Comparison of ENCODE assay signal across 21 mouse cellular contexts in genomic region chr4:10692860-10693259, GRCm38 (mm10).
A peak's percentile ranks its signal among the peaks of the same experiment; 100 is the strongest.
DNase-seq lines count a peak whose midpoint lies in the region; ATAC-seq and TF ChIP-seq lines count a peak whose summit lies in the region.
"Had no signal": no experiment of that assay in that cellular context is flagged by ENCODE, and none has a peak within 500 bp of the region (broad histone marks: within the 10 kb centered on the region; RNA-seq: fewer than 3 reads in every experiment).

No protein-coding gene starts in this region.

- H3K36me3 ChIP-seq in lung, embryonic 16.5 days (ENCODE audit: control insufficient read depth, insufficient read depth, low read length) = no peaks in the 10 kb centered on the region
- no peaks in the 10 kb centered on the region for H3K36me3 ChIP-seq in intestine, postnatal 0 days (ENCODE audit: control insufficient read depth, insufficient read depth)
- no peaks in the 10 kb centered on the region for H3K36me3 ChIP-seq in liver, embryonic 14.5 days (replicated peaks; ENCODE audit: control insufficient read depth, insufficient read depth, low read depth)
- H3K36me3 ChIP-seq in stomach, embryonic 16.5 days (ENCODE audit: control insufficient read depth, insufficient read depth, low read length) = no peaks in the 10 kb centered on the region
- H3K36me3 ChIP-seq: forebrain, embryonic 10.5 days; hindbrain, embryonic 13.5 days; limb, embryonic 13.5 days; neural tube, embryonic 12.5 days had no signal

- TF ChIP-seq CTCF in intestine, postnatal 0 days (IDR thresholded peaks at IDR 0.05; ENCODE audit: low read depth) = no peak
- TF ChIP-seq CTCF in liver, embryonic 14.5 days (IDR thresholded peaks at IDR 0.05; ENCODE audit: low read depth) = no peak

- H3K4me3 ChIP-seq in lung, embryonic 16.5 days (ENCODE audit: low read length) = no peak overlapping the region
- H3K4me3 ChIP-seq in intestine, postnatal 0 days (ENCODE audit: low read depth, low read length) = no peak overlapping the region
- no peak overlapping the region for H3K4me3 ChIP-seq in liver, embryonic 14.5 days (ENCODE audit: insufficient read depth in 1 of 2, low read depth in 2 of 2, low read length in 2 of 2)
- H3K4me3 ChIP-seq in stomach, embryonic 16.5 days (replicated peaks; ENCODE audit: low read length) = no peak overlapping the region
- H3K4me3 ChIP-seq: megakaryocyte, embryonic 14.5 days; neural tube, embryonic 12.5 days had no signal

- no peak for TF ChIP-seq EP300 in liver, embryonic 14.5 days (IDR thresholded peaks at IDR 0.05; ENCODE audit: low read depth)

- H3K27ac ChIP-seq in lung, embryonic 16.5 days (ENCODE audit: low read length) = no peak overlapping the region
- no peak overlapping the region for H3K27ac ChIP-seq in intestine, postnatal 0 days (ENCODE audit: low read depth, low read length)
- H3K27ac ChIP-seq in liver, embryonic 14.5 days = no peak overlapping the region
- H3K27ac ChIP-seq in stomach, embryonic 16.5 days (ENCODE audit: low read length) = no peak overlapping the region
- H3K27ac ChIP-seq: forebrain, embryonic 10.5 days; hindbrain, embryonic 13.5 days; limb, embryonic 13.5 days; neural tube, embryonic 12.5 days had no signal

- no peak overlapping the region for H3K9ac ChIP-seq in lung, embryonic 16.5 days (ENCODE audit: low read length)
- no peak overlapping the region for H3K9ac ChIP-seq in intestine, postnatal 0 days (ENCODE audit: low read depth, low read length)
- no peak overlapping the region for H3K9ac ChIP-seq in liver, embryonic 14.5 days (replicated peaks)
- no peak overlapping the region for H3K9ac ChIP-seq in stomach, embryonic 16.5 days (ENCODE audit: low read length)
- H3K9ac ChIP-seq: hindbrain, embryonic 13.5 days; limb, embryonic 13.5 days; neural tube, embryonic 12.5 days had no signal

- H3K9me3 ChIP-seq in lung, embryonic 16.5 days (ENCODE audit: control insufficient read depth, low read length) = no peaks in the 10 kb centered on the region
- no peaks in the 10 kb centered on the region for H3K9me3 ChIP-seq in intestine, postnatal 0 days (ENCODE audit: control insufficient read depth)
- no peaks in the 10 kb centered on the region for H3K9me3 ChIP-seq in liver, embryonic 14.5 days (ENCODE audit: control insufficient read depth, low read length)
- no peaks in the 10 kb centered on the region for H3K9me3 ChIP-seq in stomach, embryonic 16.5 days (replicated peaks; ENCODE audit: control insufficient read depth, low read length)
- H3K9me3 ChIP-seq: hindbrain, embryonic 13.5 days; limb, embryonic 13.5 days; megakaryocyte, embryonic 14.5 days; neural tube, embryonic 12.5 days had no signal

- no peaks in the 10 kb centered on the region for H3K4me1 ChIP-seq in lung, embryonic 16.5 days (replicated peaks; ENCODE audit: control insufficient read depth, insufficient read depth, low read length)
- H3K4me1 ChIP-seq in intestine, postnatal 0 days (replicated peaks; ENCODE audit: control insufficient read depth, insufficient read depth, low read length) = no peaks in the 10 kb centered on the region
- H3K4me1 ChIP-seq in liver, embryonic 14.5 days (replicated peaks; ENCODE audit: control insufficient read depth in 2 of 2, insufficient read depth in 2 of 2, low read length in 1 of 2) = no peaks in the 10 kb centered on the region
- no peaks in the 10 kb centered on the region for H3K4me1 ChIP-seq in stomach, embryonic 16.5 days (ENCODE audit: control insufficient read depth, insufficient read depth, low read length)
- H3K4me1 ChIP-seq: forebrain, embryonic 10.5 days; hindbrain, embryonic 13.5 days; megakaryocyte, embryonic 14.5 days; neural tube, embryonic 12.5 days had no signal

- DNase-seq in lung, adult 18-20 months = no peak
- no peak for DNase-seq in liver, embryonic 14.5 days (ENCODE audit: low read depth in 3 of 3, low spot score in 3 of 3)
- DNase-seq in ovary, postnatal 10 days (ENCODE audit: low spot score) = no peak
- DNase-seq in adrenal gland, postnatal 4 days (ENCODE audit: low spot score in 2 of 2) = no peak
- DNase-seq: adrenal gland, adult 2 months; cerebellum, adult 11-12 months; cerebellum, postnatal 10 days; gastrocnemius, postnatal 36 days; kidney, postnatal 25 days; lung, postnatal 14 days; midbrain, embryonic 14.5 days; thymus, postnatal 25 days had no signal

- peak; percentile 41; the same call in 1 of the 2 replicates for ATAC-seq in lung, embryonic 16.5 days (ENCODE audit: low read depth)
- peak; percentile 82 for ATAC-seq in intestine, postnatal 0 days
- 0 out of 2 replicates have a peak, but pooled peaks have one; percentile 41 for ATAC-seq in liver, embryonic 14.5 days (ENCODE audit: insufficient read depth)
- ATAC-seq in stomach, embryonic 16.5 days (ENCODE audit: insufficient read depth, low FRiP score) = 0 out of 2 replicates have a peak, but pooled peaks have one; percentile 58
- ATAC-seq in granulocyte monocyte progenitor cell, adult 5-6 weeks (replicated peaks; ENCODE audit: poor library complexity, severe bottlenecking) = no peak

- 52% methylated on average over 2 of the region's 2 CpGs for WGBS in lung, embryonic 16.5 days
- WGBS in intestine, postnatal 0 days = 50% methylated on average over 2 of the region's 2 CpGs
- WGBS in liver, embryonic 14.5 days (ENCODE audit: insufficient replicate concordance) = 48% methylated on average over 2 of the region's 2 CpGs
- 46% methylated on average over 2 of the region's 2 CpGs for WGBS in stomach, embryonic 16.5 days

- H3K4me2 ChIP-seq in lung, embryonic 16.5 days (ENCODE audit: low read depth, low read length) = no peak overlapping the region
- no peak overlapping the region for H3K4me2 ChIP-seq in intestine, postnatal 0 days (replicated peaks; ENCODE audit: low read depth)
- H3K4me2 ChIP-seq in liver, embryonic 14.5 days (ENCODE audit: low read depth) = no peak overlapping the region
- H3K4me2 ChIP-seq in stomach, embryonic 16.5 days (ENCODE audit: low read depth, low read length) = no peak overlapping the region

- H3K27me3 ChIP-seq in lung, embryonic 16.5 days (ENCODE audit: control insufficient read depth, insufficient read depth, low read depth, low read length) = peaks cover 5% of the 10 kb centered on the region; the same call in 1 of the 2 replicates
- H3K27me3 ChIP-seq in intestine, postnatal 0 days (replicated peaks; ENCODE audit: control insufficient read depth, insufficient read depth, low read length) = no peaks in the 10 kb centered on the region
- peaks cover 4% of the 10 kb centered on the region; the same call in 1 of the 2 replicates for H3K27me3 ChIP-seq in liver, embryonic 14.5 days (ENCODE audit: control insufficient read depth, insufficient read depth, low read length)
- no peaks in the 10 kb centered on the region for H3K27me3 ChIP-seq in stomach, embryonic 16.5 days (ENCODE audit: control insufficient read depth, insufficient read depth, low read length)
- H3K27me3 ChIP-seq: hindbrain, embryonic 13.5 days; megakaryocyte, embryonic 14.5 days; neural tube, embryonic 12.5 days had no signal
